19 mouse cellular contexts compared by ENCODE assay signal in genomic region chr2:132507091-132507490, GRCm38 (mm10).
DNase-seq lines count a peak whose midpoint lies in the region; ATAC-seq and TF ChIP-seq lines count a peak whose summit lies in the region.
"Had no signal": no experiment of that assay in that cellular context is flagged by ENCODE, and none has a peak within 500 bp of the region (broad histone marks: within the 10 kb centered on the region; RNA-seq: fewer than 3 reads in every experiment).

No protein-coding gene starts in this region.

- no peak for ATAC-seq in heart, embryonic 13.5 days (ENCODE audit: extremely low read depth, insufficient number of reproducible peaks, low FRiP score, low TSS enrichment)
- ATAC-seq in lung, embryonic 16.5 days (ENCODE audit: low read depth), result no peak
- ATAC-seq in limb, embryonic 14.5 days (ENCODE audit: low FRiP score, low read depth), result no peak
- no peak for ATAC-seq in kidney, embryonic 14.5 days (ENCODE audit: low FRiP score, low TSS enrichment)
- ATAC-seq: forebrain, embryonic 15.5 days; inflammation-experienced regulatory T-cells, adult 6 months had no signal

- DNase-seq in heart, postnatal 4 days, result no peak
- no peak for DNase-seq in lung, adult 2 months
- peak; percentile 25 for DNase-seq in embryo, embryonic 11 days
- DNase-seq in limb, embryonic 14.5 days (ENCODE audit: low spot score), result no peak
- DNase-seq in cerebellum, adult 18-20 months, result no peak
- DNase-seq: adrenal gland, adult 8-10 months; cerebellum, adult 11 months; kidney, adult 9 months; kidney, postnatal 4 days; lung, postnatal 14 days; right cerebral cortex, postnatal 25 days had no signal

- WGBS in heart, embryonic 13.5 days, result 21% methylated on average over 14 of the region's 14 CpGs
- WGBS in lung, embryonic 16.5 days, result 20% methylated on average over 14 of the region's 14 CpGs
- WGBS in lung, adult 2 months, result 49% methylated on average over 14 of the region's 14 CpGs
- WGBS in limb, embryonic 14.5 days, result 39% methylated on average over 14 of the region's 14 CpGs
- WGBS in kidney, embryonic 14.5 days, result 51% methylated on average over 14 of the region's 14 CpGs

- H3K27me3 ChIP-seq in heart, embryonic 13.5 days (replicated peaks), result no peaks in the 10 kb centered on the region
- H3K27me3 ChIP-seq in lung, embryonic 16.5 days (ENCODE audit: control insufficient read depth, insufficient read depth, low read depth, low read length), result no peaks in the 10 kb centered on the region
- no peaks in the 10 kb centered on the region for H3K27me3 ChIP-seq in limb, embryonic 14.5 days (ENCODE audit: control insufficient read depth, insufficient read depth, low read length)
- no peaks in the 10 kb centered on the region for H3K27me3 ChIP-seq in kidney, embryonic 14.5 days (ENCODE audit: control insufficient read depth, insufficient read depth, low read length)
- H3K27me3 ChIP-seq: forebrain, embryonic 15.5 days; neural tube, embryonic 13.5 days had no signal

- no peaks in the 10 kb centered on the region for H3K9me3 ChIP-seq in heart, embryonic 13.5 days
- no peaks in the 10 kb centered on the region for H3K9me3 ChIP-seq in lung, embryonic 16.5 days (ENCODE audit: control insufficient read depth, low read length)
- no peaks in the 10 kb centered on the region for H3K9me3 ChIP-seq in limb, embryonic 14.5 days (ENCODE audit: control insufficient read depth, low read length)
- no peaks in the 10 kb centered on the region for H3K9me3 ChIP-seq in kidney, embryonic 14.5 days (ENCODE audit: control insufficient read depth, low read length)
- H3K9me3 ChIP-seq: forebrain, embryonic 15.5 days; midbrain, embryonic 10.5 days; neural tube, embryonic 13.5 days had no signal

- TF ChIP-seq CTCF in lung, adult 2 months (IDR thresholded peaks at IDR 0.05; ENCODE audit: insufficient read depth, low read length), result no peak

- no peak overlapping the region for H3K27ac ChIP-seq in heart, embryonic 13.5 days (replicated peaks)
- H3K27ac ChIP-seq in lung, embryonic 16.5 days (ENCODE audit: low read length), result 0 out of 2 replicates have a peak overlapping the region, but pooled peaks have one; percentile 16
- H3K27ac ChIP-seq in limb, embryonic 14.5 days (replicated peaks; ENCODE audit: low read depth, low read length), result no peak overlapping the region
- H3K27ac ChIP-seq in kidney, embryonic 14.5 days (ENCODE audit: low read depth, low read length), result no peak overlapping the region
- H3K27ac ChIP-seq: forebrain, embryonic 15.5 days; midbrain, embryonic 10.5 days; neural tube, embryonic 13.5 days; stomach, postnatal 0 days had no signal

- no peaks in the 10 kb centered on the region for H3K36me3 ChIP-seq in heart, embryonic 13.5 days
- H3K36me3 ChIP-seq in lung, embryonic 16.5 days (ENCODE audit: control insufficient read depth, insufficient read depth, low read length), result no peaks in the 10 kb centered on the region
- H3K36me3 ChIP-seq in limb, embryonic 14.5 days (ENCODE audit: control insufficient read depth, insufficient read depth, low read length), result no peaks in the 10 kb centered on the region
- H3K36me3 ChIP-seq in kidney, embryonic 14.5 days (ENCODE audit: control insufficient read depth, insufficient read depth, low read length), result no peaks in the 10 kb centered on the region
- H3K36me3 ChIP-seq: forebrain, embryonic 15.5 days; midbrain, embryonic 10.5 days; neural tube, embryonic 13.5 days had no signal

- TF ChIP-seq POLR2A in lung, adult 2 months (IDR thresholded peaks at IDR 0.05; ENCODE audit: borderline replicate concordance, extremely low read depth, low read depth, low read length), result no peak
- no peak for TF ChIP-seq POLR2A in limb, embryonic 14.5 days (IDR thresholded peaks at IDR 0.05; ENCODE audit: borderline replicate concordance, extremely low read depth, insufficient read depth, insufficient read length)

- H3K9ac ChIP-seq in heart, embryonic 13.5 days, result no peak overlapping the region
- no peak overlapping the region for H3K9ac ChIP-seq in lung, embryonic 16.5 days (ENCODE audit: low read length)
- H3K9ac ChIP-seq in limb, embryonic 14.5 days (ENCODE audit: low read depth, low read length, severe bottlenecking), result 0 out of 2 replicates have a peak overlapping the region, but pooled peaks have one; percentile 16
- no peak overlapping the region for H3K9ac ChIP-seq in kidney, embryonic 14.5 days (ENCODE audit: low read depth, low read length)
- H3K9ac ChIP-seq: forebrain, embryonic 15.5 days; neural tube, embryonic 13.5 days had no signal

- peak overlapping the region; percentile 56 for H3K4me2 ChIP-seq in heart, embryonic 13.5 days
- peak overlapping the region; percentile 4; the same call in 1 of the 2 replicates for H3K4me2 ChIP-seq in lung, embryonic 16.5 days (ENCODE audit: low read depth, low read length)
- H3K4me2 ChIP-seq in limb, embryonic 14.5 days (replicated peaks; ENCODE audit: low read depth, low read length, severe bottlenecking), result no peak overlapping the region
- no peak overlapping the region for H3K4me2 ChIP-seq in kidney, embryonic 14.5 days (replicated peaks; ENCODE audit: low read depth, low read length)
- H3K4me2 ChIP-seq: forebrain, embryonic 15.5 days; neural tube, embryonic 13.5 days had no signal

- H3K4me1 ChIP-seq in heart, embryonic 13.5 days, result peaks cover 6% of the 10 kb centered on the region; the same call in 1 of the 2 replicates
- H3K4me1 ChIP-seq in lung, embryonic 16.5 days (replicated peaks; ENCODE audit: control insufficient read depth, insufficient read depth, low read length), result no peaks in the 10 kb centered on the region; the same call in 1 of the 2 replicates
- no peaks in the 10 kb centered on the region for H3K4me1 ChIP-seq in lung, adult 2 months (ENCODE audit: control insufficient read depth, insufficient read depth, low read length)
- no peaks in the 10 kb centered on the region for H3K4me1 ChIP-seq in limb, embryonic 14.5 days (ENCODE audit: control insufficient read depth, insufficient read depth, low read length)
- no peaks in the 10 kb centered on the region for H3K4me1 ChIP-seq in kidney, embryonic 14.5 days (ENCODE audit: control insufficient read depth, insufficient read depth, low read length)
- H3K4me1 ChIP-seq: forebrain, embryonic 15.5 days; neural tube, embryonic 13.5 days had no signal

- H3K4me3 ChIP-seq in heart, embryonic 13.5 days, result no peak overlapping the region
- no peak overlapping the region; the same call in 1 of the 2 replicates for H3K4me3 ChIP-seq in lung, embryonic 16.5 days (ENCODE audit: low read length)
- no peak overlapping the region for H3K4me3 ChIP-seq in lung, adult 2 months (replicated peaks; ENCODE audit: extremely low read depth, low read depth, low read length)
- H3K4me3 ChIP-seq in limb, embryonic 14.5 days (replicated peaks; ENCODE audit: low read length), result no peak overlapping the region
- no peak overlapping the region for H3K4me3 ChIP-seq in kidney, embryonic 14.5 days (ENCODE audit: low read length)
- H3K4me3 ChIP-seq: forebrain, embryonic 15.5 days; midbrain, embryonic 10.5 days; neural tube, embryonic 13.5 days had no signal

Comparison
In these comparisons a context has a peak if more than half of its experiments do, and no peak if none do; other contexts are left out.
1. H3K4me2 ChIP-seq: peak in heart, embryonic 13.5 days (single experiment) and lung, embryonic 16.5 days (single experiment); none in limb, embryonic 14.5 days (single experiment) and kidney, embryonic 14.5 days (single experiment).